Mouse (Mus musculus): ENCODE results near the gene Vav3. TPM values are rescaled to one million over a fixed set of nuclear protein-coding genes. Genes with fewer than 3 reads are reported as not detected.

Vav3 gene
- polyA plus RNA-seq (2015; fragmentation: Nextera tagmentation; extraction: Ambion mirVana): 23.7 and 27.7 TPM in 2 replicates

DNA sequence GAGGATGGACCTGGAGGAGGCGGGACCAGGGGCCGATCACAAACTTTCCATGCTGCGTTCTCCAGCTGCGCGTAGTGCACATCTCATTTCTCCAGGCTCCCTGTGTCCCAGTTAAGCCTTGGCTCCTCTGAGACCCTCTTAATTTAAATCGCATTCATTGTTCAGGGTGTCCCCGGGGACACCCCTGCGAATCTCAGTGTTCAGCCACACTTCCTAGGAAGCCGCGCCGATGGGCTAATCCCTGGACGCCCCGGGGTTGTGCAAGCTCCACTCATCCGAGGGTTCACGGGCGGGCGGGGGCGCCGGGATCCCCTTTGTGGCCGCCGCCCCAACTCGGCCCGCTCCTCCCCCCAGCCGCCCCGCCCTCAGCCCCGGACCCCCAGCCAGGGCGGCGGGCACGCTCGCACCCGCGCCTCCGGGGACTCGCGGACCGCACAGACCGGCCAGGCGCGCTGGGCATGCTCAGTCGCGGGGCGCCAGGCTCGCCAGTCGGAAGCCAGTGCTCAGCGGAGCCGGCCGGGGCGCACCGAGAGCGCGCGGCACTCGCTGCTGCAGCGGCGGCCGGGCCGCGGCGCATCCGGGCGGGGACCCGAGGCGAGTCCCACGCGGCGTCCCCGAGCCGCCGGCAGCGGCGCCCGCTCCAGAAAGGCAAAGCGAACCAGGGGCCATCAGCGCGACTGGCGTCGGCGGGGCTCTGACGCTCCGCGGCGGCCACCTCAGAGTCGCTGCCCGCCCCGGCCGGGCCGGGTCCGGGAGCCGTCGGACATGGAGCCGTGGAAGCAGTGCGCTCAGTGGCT is at the start of gene Vav3:
TSS of gene Vav3 (plus strand) at position 380 of the 797 bp plus-strand sequence.
- peak within 1 kb of the TSS; percentile 80 for H3K27ac ChIP-seq (ENCODE audit: low read length)
- H3K9me3 ChIP-seq (ENCODE audit: low read length): no peaks in the 10 kb centered on the region
- WGBS: under 1% methylated on average over 67 of the region's 92 CpGs
- peaks cover 13% of the 10 kb centered on the region; the same call in 1 of the 2 replicates for H3K4me1 ChIP-seq (ENCODE audit: insufficient read depth, low read length)
- peaks cover 5% of the 10 kb centered on the region; the same call in 1 of the 2 replicates for H3K27me3 ChIP-seq (ENCODE audit: insufficient read depth, low read length)
- H3K36me3 ChIP-seq (ENCODE audit: insufficient read depth, low read length): no peaks in the 10 kb centered on the region
- ATAC-seq (ENCODE audit: low FRiP score, low TSS enrichment): peak; percentile 94
- peak within 1 kb of the TSS; percentile 75 for H3K9ac ChIP-seq (replicated peaks; ENCODE audit: low read length)
- H3K4me3 ChIP-seq (ENCODE audit: low read length): peak within 1 kb of the TSS; percentile 67
- H3K4me2 ChIP-seq (replicated peaks; ENCODE audit: low read depth, low read length): peak within 1 kb of the TSS; percentile 90

GRCm38 (mm10) chr3:109298857-109299256 is 41.6 kb upstream of the Vav3 start:
- Histone ChIP-seq H3K4me2 (replicated peaks; ENCODE audit: low read depth, low read length) (no peak overlapping the region), H3K36me3 (ENCODE audit: insufficient read depth, low read length) (no peaks in the 10 kb centered on the region), H3K27ac (ENCODE audit: low read length) (no peak overlapping the region), H3K4me1 (ENCODE audit: insufficient read depth, low read length) (peaks cover 8% of the 10 kb centered on the region; the same call in 1 of the 2 replicates), H3K9ac (replicated peaks; ENCODE audit: low read length) (no peak overlapping the region), H3K27me3 (ENCODE audit: insufficient read depth, low read length) (no peaks in the 10 kb centered on the region), H3K4me3 (ENCODE audit: low read length) (no peak overlapping the region), H3K9me3 (ENCODE audit: low read length) (no peaks in the 10 kb centered on the region)
- WGBS: 42% methylated on average over 6 of the region's 6 CpGs
- ATAC-seq (ENCODE audit: low FRiP score, low TSS enrichment): peak; percentile 27; the same call in 1 of the 2 replicates

DNA sequence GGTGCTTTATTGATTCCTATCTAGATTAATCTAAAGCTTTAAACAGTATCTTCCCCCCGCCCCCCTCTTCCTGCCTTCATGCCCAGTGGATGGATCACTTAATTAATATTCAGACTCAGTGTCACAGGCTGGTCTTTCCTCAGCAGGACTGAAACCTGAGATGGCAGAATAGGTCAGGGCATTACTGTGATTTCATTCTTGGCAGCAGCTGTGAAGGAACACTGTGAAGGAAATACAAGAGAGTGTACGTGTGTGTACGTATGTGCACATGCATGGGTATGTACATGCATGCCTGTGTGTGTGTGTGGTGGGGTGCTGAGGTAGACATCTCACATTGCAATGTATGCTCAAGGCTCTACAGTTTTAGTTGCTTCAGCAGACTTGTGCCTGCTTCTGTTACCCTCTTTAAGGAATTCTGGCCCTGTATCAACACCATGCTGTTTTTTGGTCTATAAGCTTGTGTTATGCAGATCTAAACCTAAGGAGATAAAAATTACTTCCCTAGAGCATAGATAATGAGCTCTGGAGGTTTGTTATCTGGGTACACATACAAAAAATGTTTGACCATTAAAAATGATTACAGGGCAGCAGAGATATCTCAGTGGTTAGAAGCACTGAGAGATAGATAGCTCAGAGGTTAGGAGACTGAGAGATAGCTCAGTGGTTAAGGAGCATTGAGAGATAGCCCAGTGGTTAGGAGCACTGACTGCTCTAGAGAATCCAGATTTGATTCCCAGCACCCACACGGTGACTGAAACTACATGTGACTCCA is 41.0 kb upstream of the Vav3 start:
- Histone ChIP-seq H3K36me3 (ENCODE audit: insufficient read depth, low read length) (no peaks in the 10 kb centered on the region), H3K9ac (replicated peaks; ENCODE audit: low read length) (no peak overlapping the region), H3K27me3 (ENCODE audit: insufficient read depth, low read length) (no peaks in the 10 kb centered on the region), H3K4me1 (ENCODE audit: insufficient read depth, low read length) (peaks cover 8% of the 10 kb centered on the region; the same call in 1 of the 2 replicates), H3K4me2 (replicated peaks; ENCODE audit: low read depth, low read length) (no peak overlapping the region), H3K4me3 (ENCODE audit: low read length) (no peak overlapping the region), H3K9me3 (ENCODE audit: low read length) (no peaks in the 10 kb centered on the region), H3K27ac (ENCODE audit: low read length) (no peak overlapping the region)
- ATAC-seq (ENCODE audit: low FRiP score, low TSS enrichment): peak; percentile 15; the same call in 1 of the 2 replicates
- 53% methylated on average over 4 of the region's 4 CpGs for WGBS

- Histone ChIP-seq H3K36me3 (ENCODE audit: insufficient read depth, low read length) (no peaks in the 10 kb centered on the region), H3K4me3 (ENCODE audit: low read length) (no peak overlapping the region), H3K4me2 (replicated peaks; ENCODE audit: low read depth, low read length) (no peak overlapping the region), H3K9ac (replicated peaks; ENCODE audit: low read length) (no peak overlapping the region), H3K27ac (ENCODE audit: low read length) (no peak overlapping the region), H3K9me3 (ENCODE audit: low read length) (no peaks in the 10 kb centered on the region), H3K4me1 (ENCODE audit: insufficient read depth, low read length) (peaks cover 8% of the 10 kb centered on the region; the same call in 1 of the 2 replicates), H3K27me3 (ENCODE audit: insufficient read depth, low read length) (no peaks in the 10 kb centered on the region)
- ATAC-seq (ENCODE audit: low FRiP score, low TSS enrichment): no peak
- 76% methylated on average over 2 of the region's 2 CpGs for WGBS
These were observed 38.4 kb upstream of the Vav3 start for GRCm38 (mm10) chr3:109302059-109302458.

GRCm38 (mm10) chr3:109307406-109307805 is 33.0 kb upstream of the Vav3 start:
- ATAC-seq (ENCODE audit: low FRiP score, low TSS enrichment): no peak
- Histone ChIP-seq H3K9me3 (ENCODE audit: low read length) (no peaks in the 10 kb centered on the region), H3K9ac (replicated peaks; ENCODE audit: low read length) (no peak overlapping the region), H3K4me1 (ENCODE audit: insufficient read depth, low read length) (no peaks in the 10 kb centered on the region), H3K27ac (ENCODE audit: low read length) (no peak overlapping the region), H3K27me3 (ENCODE audit: insufficient read depth, low read length) (no peaks in the 10 kb centered on the region), H3K36me3 (ENCODE audit: insufficient read depth, low read length) (no peaks in the 10 kb centered on the region), H3K4me2 (replicated peaks; ENCODE audit: low read depth, low read length) (no peak overlapping the region), H3K4me3 (ENCODE audit: low read length) (no peak overlapping the region)
- 71% methylated on average over 7 of the region's 7 CpGs for WGBS

DNA sequence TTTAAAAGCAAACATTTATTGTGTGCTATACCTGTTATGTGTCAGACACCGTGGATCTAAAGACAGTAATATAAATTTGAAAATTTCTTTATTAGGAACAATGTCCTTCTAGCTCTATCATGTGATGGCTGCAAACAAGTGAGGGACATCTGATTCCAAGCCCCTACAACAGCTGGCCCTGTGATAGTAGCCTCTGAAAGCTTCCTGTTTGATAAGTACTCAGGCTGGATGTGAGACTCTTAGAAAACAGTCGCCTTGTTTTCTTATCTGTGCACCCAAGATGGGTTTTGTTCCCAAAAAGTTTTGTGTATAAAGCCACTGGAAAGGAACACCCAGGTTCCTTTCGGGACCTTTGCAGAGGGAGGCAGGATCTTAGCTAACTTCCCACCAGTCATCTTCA is 32.0 kb upstream of the Vav3 start:
- no peak overlapping the region for H3K27ac ChIP-seq (ENCODE audit: low read length)
- no peaks in the 10 kb centered on the region for H3K36me3 ChIP-seq (ENCODE audit: insufficient read depth, low read length)
- ATAC-seq (ENCODE audit: low FRiP score, low TSS enrichment): no peak
- WGBS: 84% methylated on average over 3 of the region's 3 CpGs
- H3K9me3 ChIP-seq (ENCODE audit: low read length): no peaks in the 10 kb centered on the region
- H3K4me1 ChIP-seq (ENCODE audit: insufficient read depth, low read length): 0 out of 2 replicates have a peak, but pooled peaks cover 2% of the 10 kb centered on the region
- no peak overlapping the region for H3K9ac ChIP-seq (replicated peaks; ENCODE audit: low read length)
- H3K4me2 ChIP-seq (replicated peaks; ENCODE audit: low read depth, low read length): no peak overlapping the region
- no peak overlapping the region for H3K4me3 ChIP-seq (ENCODE audit: low read length)
- no peaks in the 10 kb centered on the region for H3K27me3 ChIP-seq (ENCODE audit: insufficient read depth, low read length)

DNA sequence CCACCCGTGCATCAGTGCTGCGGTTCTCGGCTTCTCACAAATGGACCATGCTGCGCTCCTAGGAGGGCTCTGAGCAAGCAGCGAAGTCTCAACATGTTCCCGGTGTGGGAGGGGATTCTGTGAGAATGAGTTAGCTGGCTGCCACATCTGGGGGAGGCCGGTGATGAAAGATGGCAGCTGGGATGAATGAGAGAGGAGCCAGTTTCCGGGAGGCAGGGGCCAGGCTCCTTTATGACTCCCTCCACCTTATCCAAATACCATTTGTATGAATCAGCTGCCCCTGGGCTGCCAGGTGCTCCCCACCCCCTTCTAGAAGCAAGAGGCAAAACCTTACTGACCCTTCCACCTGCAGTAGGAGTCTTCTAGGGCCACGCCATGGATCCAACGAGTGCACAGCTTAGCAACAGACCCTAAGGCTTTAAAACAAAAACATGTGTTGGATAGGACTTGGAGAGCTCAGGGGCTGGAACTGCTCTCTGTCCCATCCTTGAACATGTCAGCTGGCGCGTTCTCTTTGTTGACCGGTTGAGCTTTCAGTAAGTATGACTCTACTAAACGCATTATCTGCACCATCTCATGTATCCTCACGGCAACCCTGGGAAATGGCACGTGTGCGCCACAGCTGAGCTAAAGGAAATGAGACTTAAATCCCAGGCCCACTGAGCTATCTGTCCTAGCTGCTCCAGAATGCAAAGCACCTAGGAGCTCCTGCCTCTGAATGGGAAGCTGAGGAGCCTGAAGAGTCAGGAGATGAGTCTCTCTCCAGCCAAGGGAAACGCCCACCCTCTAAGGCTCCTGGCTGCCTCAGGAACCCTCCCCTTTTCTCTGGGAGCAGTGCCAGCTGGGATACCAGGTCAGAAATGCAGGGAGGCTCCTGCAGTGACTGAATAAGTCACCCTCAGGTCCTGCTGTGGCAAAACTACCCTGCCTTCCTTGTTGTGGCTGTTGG is 30.9 kb upstream of the Vav3 start:
- no peak overlapping the region for H3K27ac ChIP-seq (ENCODE audit: low read length)
- H3K4me1 ChIP-seq (ENCODE audit: insufficient read depth, low read length): 0 out of 2 replicates have a peak, but pooled peaks cover 2% of the 10 kb centered on the region
- H3K9me3 ChIP-seq (ENCODE audit: low read length): no peaks in the 10 kb centered on the region
- WGBS: 70% methylated on average over 18 of the region's 18 CpGs
- H3K9ac ChIP-seq (replicated peaks; ENCODE audit: low read length): no peak overlapping the region
- no peaks in the 10 kb centered on the region for H3K36me3 ChIP-seq (ENCODE audit: insufficient read depth, low read length)
- no peak overlapping the region for H3K4me2 ChIP-seq (replicated peaks; ENCODE audit: low read depth, low read length)
- no peak overlapping the region for H3K4me3 ChIP-seq (ENCODE audit: low read length)
- no peaks in the 10 kb centered on the region for H3K27me3 ChIP-seq (ENCODE audit: insufficient read depth, low read length)
- no peak for ATAC-seq (ENCODE audit: low FRiP score, low TSS enrichment)

DNA sequence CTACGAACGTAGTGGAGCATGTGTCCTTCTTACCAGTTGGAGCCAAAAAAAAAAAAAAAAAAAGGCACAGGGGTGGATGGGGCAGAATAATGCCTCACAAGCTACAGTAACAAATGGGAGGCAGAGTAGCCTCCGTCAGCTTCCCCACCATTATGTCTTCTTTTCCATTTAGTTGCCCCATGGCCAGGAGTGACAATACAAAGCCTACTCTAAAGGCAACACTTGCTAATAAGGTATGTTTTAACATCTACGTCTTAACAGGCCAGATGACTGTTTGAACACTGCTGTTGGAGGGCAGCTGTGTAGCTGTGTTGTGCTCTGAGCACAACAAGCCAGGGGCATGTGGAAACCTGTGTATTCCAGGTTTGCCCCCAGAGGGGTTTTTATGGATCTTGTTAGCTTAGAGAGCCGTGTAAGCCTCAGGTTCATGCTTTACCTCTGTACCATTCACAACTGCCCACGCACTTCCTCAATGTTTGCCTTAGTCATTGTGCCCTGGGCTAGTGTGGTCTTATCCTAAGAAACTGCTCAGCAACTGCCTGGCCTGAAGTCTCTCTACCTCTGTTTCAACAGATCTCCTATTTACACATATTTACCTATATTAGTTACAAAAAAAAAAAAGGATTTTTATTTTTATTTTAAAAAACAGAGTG is 29.2 kb upstream of the Vav3 start:
- WGBS: 86% methylated on average over 6 of the region's 6 CpGs
- ATAC-seq (ENCODE audit: low FRiP score, low TSS enrichment): no peak

GRCm38 (mm10) chr3:109311875-109312274 is 28.6 kb upstream of the Vav3 start:
- H3K4me3 ChIP-seq (ENCODE audit: low read length): no peak overlapping the region
- H3K4me1 ChIP-seq (ENCODE audit: insufficient read depth, low read length): 0 out of 2 replicates have a peak, but pooled peaks cover 2% of the 10 kb centered on the region
- 91% methylated on average over 3 of the region's 3 CpGs for WGBS
- H3K4me2 ChIP-seq (replicated peaks; ENCODE audit: low read depth, low read length): no peak overlapping the region
- ATAC-seq (ENCODE audit: low FRiP score, low TSS enrichment): no peak
- H3K36me3 ChIP-seq (ENCODE audit: insufficient read depth, low read length): no peaks in the 10 kb centered on the region
- no peaks in the 10 kb centered on the region for H3K9me3 ChIP-seq (ENCODE audit: low read length)
- no peaks in the 10 kb centered on the region for H3K27me3 ChIP-seq (ENCODE audit: insufficient read depth, low read length)
- no peak overlapping the region for H3K9ac ChIP-seq (replicated peaks; ENCODE audit: low read length)
- H3K27ac ChIP-seq (ENCODE audit: low read length): no peak overlapping the region

More for the DNA sequence above, 29.2 kb upstream of the Vav3 start:
- Histone ChIP-seq H3K9ac (replicated peaks; ENCODE audit: low read length) (no peak overlapping the region), H3K9me3 (ENCODE audit: low read length) (no peaks in the 10 kb centered on the region), H3K4me2 (replicated peaks; ENCODE audit: low read depth, low read length) (no peak overlapping the region), H3K27me3 (ENCODE audit: insufficient read depth, low read length) (no peaks in the 10 kb centered on the region), H3K27ac (ENCODE audit: low read length) (no peak overlapping the region), H3K36me3 (ENCODE audit: insufficient read depth, low read length) (no peaks in the 10 kb centered on the region), H3K4me1 (ENCODE audit: insufficient read depth, low read length) (0 out of 2 replicates have a peak, but pooled peaks cover 2% of the 10 kb centered on the region), H3K4me3 (ENCODE audit: low read length) (no peak overlapping the region)

All from kidney, embryonic 16.5 days (tissue).